Mouse (Mus musculus) right cerebral cortex, postnatal 14 days (tissue): Measurements from ENCODE around the gene Scn7a.
A peak's percentile ranks its signal among the peaks of the same experiment; 100 is the strongest.

Experiments used
- DNase-seq: peaks from one replicate; pipeline ENCODE4 v3.0.0; 2022

Scn7a gene

DNA sequence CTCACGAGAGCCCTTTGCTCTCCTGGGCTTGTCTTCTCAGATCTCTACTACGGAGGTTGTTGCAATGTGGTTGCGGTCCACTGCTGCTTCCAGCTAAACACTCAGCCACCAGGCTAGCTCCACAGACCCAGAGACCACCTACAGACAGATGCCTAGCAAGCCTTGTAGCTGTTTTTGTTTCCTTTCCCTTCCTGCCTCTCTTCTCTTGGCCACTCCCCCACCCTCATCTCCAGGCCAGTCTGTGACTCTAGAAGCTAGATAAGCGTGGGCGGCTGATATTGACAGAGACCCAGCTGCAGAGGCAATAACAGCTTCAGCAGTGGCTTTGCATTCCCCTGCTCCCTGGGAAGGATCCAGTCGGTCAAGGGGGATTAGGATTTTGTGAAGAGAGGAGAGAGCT, at the start of gene Scn7a:
Scn7a (minus strand) TSS at position 150 of the 400 bp plus-strand sequence.
- DNase-seq = no peak

DNA sequence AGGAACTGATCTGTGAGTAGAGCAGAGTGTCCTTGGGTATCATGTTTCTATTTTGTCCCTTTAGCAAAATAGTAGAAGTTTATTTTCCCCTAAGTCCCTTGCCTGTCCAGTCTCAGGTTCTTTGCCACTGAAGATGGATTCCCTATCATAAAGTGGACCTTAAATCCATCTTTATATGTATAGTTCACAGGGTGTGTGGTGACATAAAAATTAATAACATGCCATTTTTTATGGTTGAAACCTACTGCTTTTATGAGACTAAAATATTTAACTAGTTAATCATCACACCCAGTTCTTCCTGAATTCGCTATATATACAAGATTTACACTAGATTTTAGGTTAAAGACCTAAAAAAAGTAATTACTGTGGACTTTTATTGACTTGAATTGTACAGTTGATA, 43.0 kb upstream of the Scn7a start:
- no peak for DNase-seq

DNA sequence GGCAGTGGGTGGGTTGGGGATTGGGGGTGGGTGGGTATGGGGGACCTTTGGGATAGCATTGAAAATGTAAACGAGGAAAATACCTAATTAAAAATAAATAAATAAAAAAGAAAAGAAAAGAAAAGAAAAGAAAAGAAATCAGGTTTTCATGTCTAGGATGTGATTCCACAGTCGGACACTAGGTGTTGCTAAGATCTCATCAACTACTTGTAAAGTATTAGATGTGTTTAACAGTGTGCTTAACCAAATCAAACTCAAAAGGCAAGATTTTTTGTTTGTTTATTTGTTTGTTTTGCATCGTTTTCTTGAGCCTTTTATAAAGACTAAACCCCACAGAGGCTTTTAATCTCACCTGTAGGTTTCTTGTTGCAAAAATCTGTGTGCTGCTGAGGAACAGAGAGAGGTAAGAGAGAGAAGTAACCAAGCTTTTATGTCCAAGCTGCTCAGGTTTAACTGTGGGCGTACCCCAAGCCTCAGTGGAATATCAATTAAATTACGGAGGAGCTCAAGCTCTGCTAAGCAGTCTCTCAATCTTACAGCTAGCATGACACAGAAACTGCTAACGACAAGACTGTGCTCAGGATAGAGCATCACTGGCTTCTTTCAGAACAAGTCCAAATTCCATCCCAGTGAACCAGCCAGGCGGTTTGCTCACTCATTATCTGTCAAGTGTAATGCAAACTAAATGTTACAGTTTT, 35.3 kb upstream of the Scn7a start:
- peak; percentile 5 for DNase-seq

DNA sequence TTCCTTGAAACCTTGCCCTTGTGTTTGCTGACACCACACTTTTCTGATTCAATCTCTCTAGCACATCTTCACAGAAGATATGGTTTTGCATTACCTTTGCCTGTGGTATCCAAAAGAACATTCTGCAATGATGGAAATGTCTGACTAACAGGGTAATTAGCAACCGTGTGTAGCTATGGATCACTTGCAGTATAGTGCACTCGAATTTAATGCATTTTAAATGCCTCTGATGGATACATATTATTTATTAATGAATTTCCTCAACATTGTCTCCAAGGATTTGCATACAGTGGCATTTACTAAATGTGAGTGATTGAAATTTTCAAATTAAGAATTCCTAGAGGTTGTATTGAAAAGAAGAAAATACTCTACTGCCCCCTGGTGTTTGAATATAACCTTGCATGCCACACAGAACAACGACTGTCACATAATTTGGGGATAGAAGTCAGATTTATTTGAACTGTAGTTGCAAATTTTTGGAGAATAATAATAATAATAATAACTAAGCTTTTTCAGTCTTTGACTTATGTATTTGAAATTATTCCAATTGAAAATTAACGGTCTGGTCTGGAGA, 15.0 kb upstream of the Scn7a start:
- DNase-seq = no peak

DNA sequence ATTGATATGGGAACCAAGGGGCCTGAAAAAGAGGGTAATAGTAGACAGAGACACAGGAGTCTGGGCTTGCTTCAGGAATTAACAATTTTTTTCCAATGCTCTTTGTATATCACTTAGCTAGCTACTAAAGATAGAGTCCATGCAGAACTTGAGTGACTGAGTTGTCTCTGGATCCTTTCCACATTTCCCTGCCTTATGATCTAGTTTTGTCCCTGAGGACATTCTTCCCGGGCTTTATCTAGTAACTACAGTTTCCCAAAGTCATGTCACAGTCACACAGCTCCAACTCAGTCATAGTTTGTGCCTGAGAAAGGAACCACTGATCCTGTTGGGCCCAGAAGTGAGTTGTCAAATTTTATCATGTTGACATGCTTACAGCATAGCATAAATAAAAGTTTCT, 12.8 kb upstream of the Scn7a start:
- no peak for DNase-seq

DNA sequence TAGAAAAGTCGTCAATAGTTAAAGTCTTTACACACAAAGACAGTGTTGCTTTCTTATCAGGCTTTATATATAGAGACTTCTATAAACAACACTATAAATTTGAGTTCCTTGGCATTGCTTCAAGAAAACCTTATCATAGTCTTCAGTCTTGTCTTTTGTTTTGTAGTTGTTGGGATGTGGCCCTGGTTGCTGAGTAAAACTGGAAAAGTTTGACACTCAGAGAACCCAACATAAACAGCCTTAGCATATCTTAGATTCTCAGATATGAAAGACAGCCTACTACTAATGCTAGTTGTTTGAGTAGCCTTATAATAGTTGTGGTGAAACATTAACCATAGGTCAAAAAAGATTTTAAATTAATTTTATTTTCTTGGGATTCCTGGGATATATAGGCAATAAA, 6.9 kb upstream of the Scn7a start:
- no peak for DNase-seq

DNA sequence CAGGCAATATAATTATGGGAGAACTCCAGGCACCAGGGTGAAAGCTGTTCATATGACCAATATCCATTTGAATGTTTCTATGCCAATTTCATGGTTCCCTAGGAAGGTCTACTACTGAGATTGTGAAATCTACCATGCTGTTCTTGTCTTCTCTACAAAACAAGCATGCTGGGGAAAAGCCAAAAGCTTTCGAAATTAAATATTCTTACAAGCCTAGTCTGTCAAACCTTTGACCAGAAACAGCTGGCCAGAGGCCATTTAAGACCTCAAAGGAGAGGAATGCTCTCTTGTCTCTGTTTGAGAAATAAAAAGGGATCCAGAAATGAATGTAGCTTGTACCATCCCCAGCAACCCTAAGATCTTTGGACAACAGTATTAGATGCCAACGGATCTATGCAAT, 3.8 kb downstream of the Scn7a start:
- no peak for DNase-seq

DNA sequence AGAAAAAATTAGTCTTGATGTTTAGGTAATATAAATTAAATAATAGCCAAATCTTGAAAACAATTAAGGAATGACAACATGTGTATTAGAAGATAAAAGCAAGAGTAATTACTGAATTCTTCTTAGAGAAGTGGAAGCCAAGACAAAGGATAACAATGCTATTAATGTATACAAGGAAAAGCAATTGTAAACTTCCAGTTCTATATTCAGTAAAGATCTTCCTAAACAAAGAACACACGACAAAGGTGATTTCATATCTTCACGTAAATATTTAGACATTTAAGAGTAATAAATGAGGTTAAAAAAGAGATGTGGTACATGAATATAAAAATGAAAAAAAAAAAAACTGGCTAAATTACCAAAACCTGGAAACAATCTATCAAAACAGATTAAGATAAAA, 16.7 kb downstream of the Scn7a start:
- DNase-seq = no peak

DNA sequence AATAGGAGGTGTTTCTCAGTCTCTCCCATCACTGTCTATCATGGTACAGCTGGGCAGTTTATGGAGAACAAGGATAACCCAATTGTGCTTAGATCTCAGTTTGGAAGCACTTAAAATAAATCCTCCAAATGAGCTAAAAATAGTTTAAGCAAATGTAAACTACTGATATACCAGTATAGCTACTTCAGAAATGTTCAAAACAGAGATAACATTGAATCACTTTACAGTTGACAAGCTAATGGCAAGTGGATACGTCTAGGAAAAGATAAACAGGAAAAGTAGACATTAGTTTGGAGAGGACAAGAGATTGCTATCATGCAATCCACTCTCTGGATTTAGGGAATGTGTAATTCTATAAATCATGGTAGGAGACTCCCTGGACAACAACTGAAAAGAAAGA, 19.5 kb downstream of the Scn7a start:
- no peak for DNase-seq

DNA sequence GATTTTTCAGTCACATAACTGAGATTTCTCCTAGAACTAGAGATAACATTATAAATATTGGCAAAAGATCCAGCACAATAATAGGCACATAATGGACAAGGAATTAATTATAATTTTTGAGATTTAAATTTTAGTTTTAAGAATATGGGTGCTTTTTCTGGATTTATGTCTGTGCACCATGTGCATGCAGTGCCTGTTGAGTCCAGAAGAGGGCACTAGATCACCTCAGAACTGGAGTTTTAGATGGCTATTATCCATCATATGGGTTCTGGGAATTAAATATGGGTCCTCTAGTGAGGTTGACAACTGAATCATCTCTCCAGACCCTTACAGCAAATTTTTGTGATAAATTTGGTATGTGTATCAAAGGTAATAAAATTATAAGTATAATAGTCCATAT, 21.8 kb downstream of the Scn7a start:
- no peak for DNase-seq

DNA sequence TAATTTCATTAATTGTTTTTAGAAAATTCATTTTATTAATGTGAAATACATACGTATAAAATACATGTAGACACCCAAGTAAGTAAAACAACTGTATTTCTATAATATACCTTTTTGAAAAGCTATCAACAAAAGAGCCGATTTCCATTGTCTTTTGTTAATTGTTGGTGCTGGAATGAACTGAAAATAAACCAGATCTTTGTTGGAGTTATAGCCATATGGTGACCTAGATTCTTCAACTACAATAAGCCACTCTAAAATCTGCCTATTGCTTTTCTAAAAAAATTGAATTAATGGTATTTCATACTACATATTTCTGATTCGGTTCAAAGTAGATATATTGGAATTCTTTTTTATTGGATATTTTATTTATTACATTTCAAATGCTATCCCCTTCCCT, 56.7 kb downstream of the Scn7a start:
- DNase-seq = no peak

DNA sequence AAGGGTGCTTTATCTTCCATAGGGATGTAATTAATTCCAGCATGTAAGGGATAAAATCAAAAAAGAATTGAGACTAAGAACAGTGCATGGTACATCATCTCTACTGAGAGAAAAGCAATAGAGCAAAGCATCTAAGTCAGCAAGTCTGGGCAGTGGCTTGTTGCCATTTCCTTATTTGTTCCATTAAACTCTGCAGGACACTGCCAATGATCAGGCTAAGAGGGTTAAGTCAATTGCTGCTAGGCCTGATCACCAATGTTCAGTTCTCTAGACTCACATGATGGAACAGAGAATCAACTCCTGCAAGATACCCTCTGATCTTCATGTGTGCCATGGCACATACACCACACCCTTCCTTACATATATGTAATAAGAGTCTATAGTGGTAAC, 57.1 kb downstream of the Scn7a start:
- DNase-seq = no peak

DNA sequence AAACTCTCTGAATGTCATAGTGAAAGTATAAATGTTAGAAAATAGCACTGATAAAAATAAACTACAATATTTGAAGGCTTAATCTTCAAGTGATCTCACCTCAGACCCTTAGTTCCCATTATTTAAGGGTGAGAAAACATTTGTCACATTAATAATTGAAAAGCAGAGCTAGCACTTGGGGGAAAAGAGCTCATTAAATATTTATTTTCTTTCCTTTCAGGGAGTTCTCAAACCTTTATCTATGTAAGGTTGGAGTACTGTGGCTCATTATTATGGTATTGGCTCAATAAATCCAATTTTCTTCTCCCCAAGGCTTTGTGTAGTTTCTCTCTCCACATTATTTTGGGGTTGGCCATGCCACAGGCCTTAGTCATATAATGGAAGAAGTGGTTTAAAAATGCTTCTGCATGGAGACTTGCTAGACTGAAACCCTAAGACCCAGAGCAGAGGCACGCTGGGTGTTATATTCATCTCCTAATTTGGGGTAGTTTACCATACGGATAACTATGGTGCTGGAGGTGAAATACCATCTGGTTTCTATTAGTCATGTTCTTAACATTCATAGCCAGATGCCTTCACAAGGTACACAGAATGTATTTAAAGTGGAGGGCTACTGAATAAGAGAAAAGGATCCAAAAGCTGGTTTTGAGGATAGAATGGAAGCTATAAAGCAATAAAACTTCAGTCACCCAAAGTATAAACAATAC, 57.7 kb downstream of the Scn7a start:
- no peak for DNase-seq

DNA sequence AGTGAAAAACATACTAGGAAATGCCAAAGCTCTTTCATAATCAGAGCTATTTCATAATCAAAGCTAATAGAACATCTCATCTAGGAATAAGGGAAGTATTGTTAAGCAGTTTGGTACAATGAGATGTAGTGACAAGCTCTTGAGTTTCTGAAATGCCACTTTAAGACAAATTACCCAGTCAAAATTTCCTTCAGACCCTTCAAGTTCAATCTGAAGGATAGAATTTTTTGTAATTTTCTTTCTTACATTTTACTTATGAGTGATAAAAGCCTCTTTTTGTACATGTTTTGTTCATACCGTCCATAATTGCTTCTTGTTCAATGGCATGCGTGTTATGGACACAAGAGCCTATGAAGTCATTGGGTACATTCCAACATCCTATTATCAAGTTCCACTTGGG, 72.6 kb downstream of the Scn7a start:
- no peak for DNase-seq

DNA sequence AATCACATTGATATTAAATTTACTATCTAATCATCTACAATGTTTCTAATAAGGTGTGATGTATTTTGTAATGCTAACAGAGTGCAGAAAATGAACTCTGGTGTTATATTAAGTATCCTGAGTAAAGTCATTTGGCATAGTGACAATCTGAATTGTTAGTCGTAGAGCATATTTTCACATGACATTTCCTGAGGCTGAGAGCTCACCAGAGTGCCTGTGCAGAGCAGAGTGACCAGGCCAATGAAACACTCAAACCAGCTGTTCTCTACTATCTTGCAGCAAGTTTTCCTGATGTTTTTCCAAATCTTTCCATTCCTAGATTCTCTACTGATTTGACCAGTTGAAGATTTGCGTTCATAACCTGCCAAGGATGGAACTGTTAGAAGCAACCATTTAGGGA, 92.4 kb downstream of the Scn7a start:
- no peak for DNase-seq

DNA sequence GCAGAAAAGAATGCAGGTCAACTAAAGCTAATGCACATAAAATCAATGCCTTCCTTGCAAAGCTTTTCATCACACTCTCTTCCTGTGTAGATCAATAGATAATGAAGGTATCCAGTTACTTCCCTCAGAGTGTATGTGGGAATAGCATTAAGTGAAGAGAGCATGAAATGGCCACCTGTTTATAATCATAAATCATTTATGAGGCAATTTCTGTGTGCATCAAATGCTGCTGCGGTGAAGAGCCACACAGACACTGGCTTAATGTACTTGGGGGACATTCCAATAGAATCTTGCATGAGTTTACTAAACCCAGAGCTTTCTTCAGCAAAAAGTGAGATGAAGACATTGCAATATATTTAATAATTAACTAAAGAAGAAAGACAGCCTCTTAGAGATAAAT, 122.7 kb downstream of the Scn7a start:
- no peak for DNase-seq

DNA sequence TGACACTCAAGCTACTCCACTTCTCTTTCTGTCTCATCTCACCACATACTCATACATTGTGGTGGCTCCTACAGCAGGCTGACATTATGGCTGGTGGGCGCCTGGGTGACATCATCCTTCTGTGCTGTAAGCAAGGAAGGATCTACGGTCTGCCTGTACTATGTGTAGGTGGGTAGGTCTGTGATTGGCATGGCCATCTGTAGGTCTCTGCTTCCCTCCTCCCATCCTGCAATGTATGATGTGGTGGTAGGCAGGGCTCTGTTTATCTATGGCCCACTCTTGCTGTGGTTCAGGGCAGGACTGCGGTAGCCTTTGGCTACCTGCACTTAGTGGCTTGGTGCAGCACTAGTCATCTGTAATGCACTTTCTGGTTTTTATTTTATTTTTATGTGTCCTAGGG, 128.3 kb downstream of the Scn7a start:
- DNase-seq = no peak

DNA sequence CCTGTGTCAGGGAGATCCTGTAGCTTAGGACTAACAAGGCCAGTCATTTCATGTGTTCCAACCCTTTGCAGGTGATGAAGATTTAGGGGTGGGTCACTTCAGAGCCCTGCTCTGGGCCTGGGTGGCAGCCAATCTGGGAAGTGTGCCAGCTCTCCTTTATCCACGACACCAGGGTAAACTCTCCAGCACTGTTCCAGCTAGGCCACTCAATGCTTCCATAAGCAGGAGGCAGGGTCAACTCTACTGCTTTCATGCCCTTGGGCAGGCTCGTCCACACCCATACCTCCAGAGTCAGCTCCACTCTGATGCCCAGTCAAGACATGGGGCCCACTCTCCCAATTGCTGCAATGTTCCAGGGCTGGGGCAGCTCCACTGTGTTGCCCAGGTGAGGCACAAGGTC, 129.3 kb downstream of the Scn7a start:
- DNase-seq = no peak

DNA sequence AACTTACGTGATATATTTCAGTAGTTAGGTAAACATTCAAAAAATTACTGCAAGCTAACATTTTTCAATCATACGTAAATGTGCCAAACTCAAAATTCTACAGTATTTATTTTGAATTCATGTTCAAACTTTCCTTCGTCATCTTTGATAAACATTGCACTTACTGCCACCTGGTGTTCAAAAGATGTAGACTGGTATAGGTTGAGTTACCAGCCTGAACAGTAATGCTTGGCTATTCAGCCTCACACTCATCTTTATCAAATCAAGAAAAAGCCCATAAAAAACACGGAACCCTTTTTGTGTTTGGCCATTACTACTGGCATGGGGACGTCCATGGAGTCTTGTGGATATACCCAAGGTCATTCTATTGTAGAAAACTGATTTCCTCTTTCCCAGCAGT, 140.3 kb downstream of the Scn7a start:
- no peak for DNase-seq

DNA sequence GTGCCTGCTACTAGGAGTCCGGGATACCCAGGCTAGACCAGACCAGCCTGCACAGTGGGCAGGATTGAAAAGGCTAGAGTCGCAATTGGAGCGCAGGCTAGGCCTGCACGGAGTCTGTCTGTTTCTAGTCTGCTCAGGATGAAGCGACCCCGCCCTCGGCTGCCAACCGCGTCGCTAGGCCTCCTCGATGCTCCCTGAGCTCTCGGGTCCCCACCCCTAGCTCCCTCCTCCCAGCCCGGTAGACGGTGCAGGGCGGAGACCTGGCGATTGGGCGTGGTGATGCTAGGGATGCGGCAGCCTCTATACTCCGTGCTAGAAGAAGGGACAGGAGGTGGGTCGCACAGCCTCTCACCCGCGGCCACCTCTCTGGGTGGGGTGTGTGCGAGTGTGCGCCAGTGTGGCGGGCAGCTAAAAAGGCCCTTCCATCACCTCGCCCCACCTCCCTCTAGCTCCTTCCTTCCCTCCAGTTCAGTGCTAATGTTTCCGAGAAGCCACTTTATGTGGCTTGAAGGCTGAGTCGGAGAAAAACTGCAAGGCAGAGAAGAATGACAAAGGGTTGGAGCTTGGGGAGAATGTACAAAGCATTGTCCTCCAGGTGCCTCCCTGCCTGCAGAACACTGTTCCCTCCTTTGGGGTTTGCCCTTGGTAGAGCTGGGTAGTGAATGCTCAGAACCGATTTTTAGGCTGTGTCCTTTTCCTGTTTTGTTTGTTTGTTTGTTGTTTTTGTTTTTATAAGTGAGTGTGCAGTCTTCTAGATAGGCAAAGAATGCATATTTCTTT, 149.9 kb downstream of the Scn7a start, which contains the start of gene Scn9a:
Scn9a (minus strand) TSS at position 383 of the 780 bp plus-strand sequence.
- peak; percentile 32 for DNase-seq

DNA sequence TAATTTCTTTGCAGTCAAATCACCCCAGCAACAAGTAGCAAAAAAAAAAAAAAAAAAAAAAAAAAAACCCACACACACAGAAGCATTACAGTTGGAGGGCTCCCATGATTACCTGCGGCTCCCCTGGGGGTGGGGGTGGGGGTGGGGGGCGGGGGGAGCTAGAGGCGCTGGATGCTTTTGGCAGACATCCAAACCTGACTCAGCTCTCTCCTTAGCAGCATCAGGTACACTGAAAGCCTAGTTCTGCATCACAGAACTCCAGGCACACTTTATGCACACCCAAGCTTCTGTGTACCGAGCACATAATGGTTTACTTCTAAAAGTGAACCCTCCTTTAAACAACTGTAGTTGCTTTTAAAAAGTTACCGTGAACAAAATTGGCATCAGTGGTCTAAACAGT, 152.0 kb downstream of the Scn7a start:
- no peak for DNase-seq
